10 mouse cellular contexts compared by ENCODE assay signal in genomic region chr6:50823220-50823910, GRCm38 (mm10).
DNase-seq lines count a peak whose midpoint lies in the region; ATAC-seq lines count a peak whose summit lies in the region.
"Had no signal": no experiment of that assay in that cellular context is flagged by ENCODE, and none has a peak within 500 bp of the region (broad histone marks: within the 10 kb centered on the region; RNA-seq: fewer than 3 reads in every experiment).

No protein-coding gene starts in this region.

- H3K9ac ChIP-seq in hindbrain, embryonic 15.5 days, result no peak overlapping the region
- no peak overlapping the region; the same call in 1 of the 2 replicates for H3K9ac ChIP-seq in midbrain, embryonic 16.5 days (ENCODE audit: low read depth, low read length)

- peak; percentile 58; the same call in 1 of the 2 replicates for ATAC-seq in hindbrain, embryonic 15.5 days (ENCODE audit: low FRiP score, low read depth)
- ATAC-seq in midbrain, embryonic 16.5 days, result peak; percentile 49; the same call in 1 of the 2 replicates

- peaks cover 43% of the 10 kb centered on the region for H3K4me1 ChIP-seq in heart, embryonic 10.5 days
- H3K4me1 ChIP-seq in embryonic facial prominence, embryonic 10.5 days, result peaks cover 61% of the 10 kb centered on the region
- H3K4me1 ChIP-seq in hindbrain, embryonic 15.5 days (replicated peaks), result peaks cover 41% of the 10 kb centered on the region
- H3K4me1 ChIP-seq in midbrain, embryonic 16.5 days (ENCODE audit: control insufficient read depth, insufficient read depth, low read length), result peaks cover 32% of the 10 kb centered on the region

- intact Hi-C loops in heart, postnatal 36 days (cut with DNase I), result no loop called here

- H3K4me3 ChIP-seq in heart, embryonic 10.5 days, result peak overlapping the region; percentile 6; the same call in 1 of the 2 replicates
- peak overlapping the region; percentile 34; the same call in 1 of the 2 replicates for H3K4me3 ChIP-seq in embryonic facial prominence, embryonic 10.5 days
- no peak overlapping the region for H3K4me3 ChIP-seq in hindbrain, embryonic 15.5 days
- H3K4me3 ChIP-seq in midbrain, embryonic 16.5 days (ENCODE audit: low read depth, low read length), result no peak overlapping the region

- no peak for DNase-seq in heart, embryonic 10.5 days (ENCODE audit: low spot score)
- DNase-seq in heart, postnatal 36 days, result no peak
- peak; percentile 65 for DNase-seq in embryonic facial prominence, embryonic 10.5 days (ENCODE audit: low spot score)
- DNase-seq in adrenal gland, postnatal 10 days, result no peak
- no peak for DNase-seq in gastrocnemius, adult 8-10 months (ENCODE audit: low spot score in 2 of 2)
- DNase-seq in adrenal gland, postnatal 25 days, result no peak
- DNase-seq: lung, adult 18-20 months; right cerebral cortex, postnatal 4 days had no signal

- no peak overlapping the region for H3K4me2 ChIP-seq in hindbrain, embryonic 15.5 days
- no peak overlapping the region for H3K4me2 ChIP-seq in midbrain, embryonic 16.5 days (ENCODE audit: low read length)

- peak overlapping the region; percentile 72 for H3K27ac ChIP-seq in heart, embryonic 10.5 days
- H3K27ac ChIP-seq in embryonic facial prominence, embryonic 10.5 days (replicated peaks), result peak overlapping the region; percentile 86
- H3K27ac ChIP-seq in hindbrain, embryonic 15.5 days (replicated peaks), result peak overlapping the region; percentile 69
- H3K27ac ChIP-seq in midbrain, embryonic 16.5 days (ENCODE audit: low read length), result peak overlapping the region; percentile 81; the same call in 1 of the 2 replicates

- 16% methylated on average over 18 of the region's 18 CpGs for WGBS in heart, embryonic 10.5 days
- WGBS in embryonic facial prominence, embryonic 10.5 days, result 14% methylated on average over 18 of the region's 18 CpGs
- 12% methylated on average over 18 of the region's 18 CpGs for WGBS in hindbrain, embryonic 15.5 days
- 14% methylated on average over 18 of the region's 18 CpGs for WGBS in midbrain, embryonic 16.5 days

- no peaks in the 10 kb centered on the region for H3K36me3 ChIP-seq in heart, embryonic 10.5 days
- H3K36me3 ChIP-seq in embryonic facial prominence, embryonic 10.5 days (replicated peaks), result no peaks in the 10 kb centered on the region
- no peaks in the 10 kb centered on the region for H3K36me3 ChIP-seq in hindbrain, embryonic 15.5 days
- H3K36me3 ChIP-seq in midbrain, embryonic 16.5 days (ENCODE audit: control insufficient read depth, insufficient read depth, low read length), result no peaks in the 10 kb centered on the region

- peaks cover 38% of the 10 kb centered on the region for H3K27me3 ChIP-seq in heart, embryonic 10.5 days (ENCODE audit: insufficient read depth, poor library complexity, severe bottlenecking)
- peaks cover 25% of the 10 kb centered on the region for H3K27me3 ChIP-seq in embryonic facial prominence, embryonic 10.5 days (replicated peaks; ENCODE audit: low read depth, poor library complexity, severe bottlenecking)
- H3K27me3 ChIP-seq in hindbrain, embryonic 15.5 days, result no peaks in the 10 kb centered on the region
- H3K27me3 ChIP-seq in midbrain, embryonic 16.5 days (ENCODE audit: control insufficient read depth, insufficient read depth, low read depth, low read length), result no peaks in the 10 kb centered on the region

- H3K9me3 ChIP-seq in heart, embryonic 10.5 days, result no peaks in the 10 kb centered on the region; the same call in 1 of the 2 replicates
- H3K9me3 ChIP-seq in embryonic facial prominence, embryonic 10.5 days, result peaks cover 4% of the 10 kb centered on the region; the same call in 1 of the 2 replicates
- H3K9me3 ChIP-seq in hindbrain, embryonic 15.5 days, result no peaks in the 10 kb centered on the region
- H3K9me3 ChIP-seq in midbrain, embryonic 16.5 days (replicated peaks; ENCODE audit: control insufficient read depth, low read length, poor library complexity, severe bottlenecking), result 0 out of 2 replicates have a peak, but pooled peaks cover 2% of the 10 kb centered on the region

Comparison
In these comparisons a context has a peak if more than half of its experiments do, and no peak if none do; other contexts are left out.
1. H3K4me3 ChIP-seq: peak in heart, embryonic 10.5 days (single experiment) and embryonic facial prominence, embryonic 10.5 days (single experiment); none in hindbrain, embryonic 15.5 days (single experiment) and midbrain, embryonic 16.5 days (single experiment).
2. Peak in every context shown above with its lines, with median percentiles within 50 percentile points of each other: H3K27ac ChIP-seq.